ENCODE assay signal across 25 mouse cellular contexts in the genomic region with DNA sequence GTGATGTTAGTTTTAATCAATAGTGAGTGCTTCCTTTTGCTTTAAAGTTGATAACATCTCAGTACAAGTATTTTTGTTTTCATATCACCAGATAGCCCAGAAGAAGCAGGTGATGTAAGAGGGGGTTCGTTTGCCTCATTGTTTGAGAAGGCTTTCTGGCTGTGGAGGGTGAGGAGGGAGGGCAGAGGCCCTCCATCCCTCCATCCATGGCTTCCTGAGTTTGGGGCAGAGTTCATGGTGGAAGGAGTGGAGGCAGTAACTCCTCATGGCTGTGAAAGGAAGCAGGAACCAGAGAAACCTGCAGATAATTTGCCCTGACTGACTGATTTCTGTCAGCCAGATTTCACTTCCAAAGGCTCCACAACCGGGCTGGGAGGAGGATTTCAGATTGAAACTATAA. TPM values are rescaled to one million over a fixed set of nuclear protein-coding genes. Genes with fewer than 3 reads are reported as not detected.
A peak's percentile ranks its signal among the peaks of the same experiment; 100 is the strongest.
DNase-seq lines count a peak whose midpoint lies in the region; ATAC-seq and TF ChIP-seq lines count a peak whose summit lies in the region.
"Had no signal": no experiment of that assay in that cellular context is flagged by ENCODE, and none has a peak within 500 bp of the region (broad histone marks: within the 10 kb centered on the region; RNA-seq: fewer than 3 reads in every experiment).

No protein-coding gene starts in this region.

- H3K4me1 ChIP-seq in intestine, postnatal 0 days (replicated peaks; ENCODE audit: control insufficient read depth, insufficient read depth, low read length) = 0 out of 2 replicates have a peak, but pooled peaks cover 4% of the 10 kb centered on the region
- no peaks in the 10 kb centered on the region for H3K4me1 ChIP-seq in intestine, embryonic 15.5 days (replicated peaks)
- H3K4me1 ChIP-seq in CH12.LX (ENCODE audit: control insufficient read depth in 1 of 2, insufficient read depth in 2 of 2) = peaks cover 3 to 37% of the 10 kb centered on the region in 2 experiments; a peak in 3 of 4 replicates
- peaks cover 6% of the 10 kb centered on the region for H3K4me1 ChIP-seq in brown adipose tissue, adult 24 weeks (ENCODE audit: control insufficient read depth, insufficient read depth, insufficient read length, low read length)
- H3K4me1 ChIP-seq: heart, embryonic 10.5 days; hindbrain, embryonic 12.5 days had no signal

- H3K4me3 ChIP-seq in intestine, postnatal 0 days (ENCODE audit: low read depth, low read length) = no peak overlapping the region
- H3K4me3 ChIP-seq in intestine, embryonic 15.5 days (replicated peaks) = no peak overlapping the region
- H3K4me3 ChIP-seq in CH12.LX (replicated peaks in 1 of 3; ENCODE audit: low read depth in 2 of 3, low read length in 2 of 3, poor library complexity in 1 of 3) = no peak overlapping the region
- no peak overlapping the region for H3K4me3 ChIP-seq in brown adipose tissue, adult 24 weeks (ENCODE audit: insufficient read depth, low read depth, low read length)
- H3K4me3 ChIP-seq: embryonic facial prominence, embryonic 12.5 days; embryonic facial prominence, embryonic 15.5 days; gastrocnemius, adult 2 months; heart, adult 2 months; heart, embryonic 10.5 days; heart, embryonic 15.5 days; hindbrain, embryonic 12.5 days; hindbrain, embryonic 15.5 days had no signal

- TF ChIP-seq CTCF in intestine, postnatal 0 days (IDR thresholded peaks at IDR 0.05; ENCODE audit: low read depth) = no peak
- TF ChIP-seq CTCF in CH12.LX (conservative IDR thresholded peaks at IDR 0.05 in 1 of 2, IDR thresholded peaks at IDR 0.05 in 1 of 2; ENCODE audit: low read depth in 2 of 2, low read length in 2 of 2) = no peak

- dilution Hi-C loops in CH12.LX (cut with MboI; ENCODE audit: extremely low pct_ligation_motif_present, extremely low pct_unique_long_range_greater_than_20kb, low sequenced_read_pairs) = no loop called here

- H3K36me3 ChIP-seq in intestine, postnatal 0 days (ENCODE audit: control insufficient read depth, insufficient read depth) = 0 out of 2 replicates have a peak, but pooled peaks cover 3% of the 10 kb centered on the region
- H3K36me3 ChIP-seq in intestine, embryonic 15.5 days = no peaks in the 10 kb centered on the region; the same call in 1 of the 2 replicates
- H3K36me3 ChIP-seq in CH12.LX (replicated peaks in 1 of 2; ENCODE audit: control insufficient read depth in 1 of 2, insufficient read depth in 1 of 2, low read length in 1 of 2) = peaks cover 18 to 48% of the 10 kb centered on the region in 2 experiments
- H3K36me3 ChIP-seq: heart, embryonic 15.5 days; hindbrain, embryonic 12.5 days; hindbrain, embryonic 15.5 days had no signal

- no peak for TF ChIP-seq POLR2A in CH12.LX (IDR thresholded peaks at IDR 0.05; ENCODE audit: low read depth, low read length)

- TF ChIP-seq EP300 in CH12.LX (IDR thresholded peaks at IDR 0.05; ENCODE audit: low read length) = no peak

- 0 out of 2 replicates have a peak overlapping the region, but pooled peaks have one; percentile 22 for H3K9ac ChIP-seq in intestine, postnatal 0 days (ENCODE audit: low read depth, low read length)
- no peak overlapping the region for H3K9ac ChIP-seq in intestine, embryonic 15.5 days
- H3K9ac ChIP-seq in CH12.LX (ENCODE audit: insufficient read depth, low read depth) = peak overlapping the region; percentile 69; the same call in 1 of the 2 replicates
- H3K9ac ChIP-seq: embryonic facial prominence, embryonic 12.5 days; embryonic facial prominence, embryonic 15.5 days; heart, embryonic 15.5 days; hindbrain, embryonic 12.5 days; hindbrain, embryonic 15.5 days had no signal

- DNase-seq in heart, adult 11 months = peak; percentile 90
- no peak for DNase-seq in heart, adult 18-20 months
- no peak for DNase-seq in CH12.LX (ENCODE audit: extremely low read depth)
- no peak for DNase-seq in thymus, postnatal 10 days (ENCODE audit: low spot score in 2 of 2)
- DNase-seq: adrenal gland, adult 2 months; adrenal gland, postnatal 14 days; B cell, adult 2 months; cerebellum, adult 18-20 months; cerebellum, adult 9-10 months; cerebellum, postnatal 14 days; gastrocnemius, adult 2 months; gastrocnemius, postnatal 14 days; heart, adult 2 months; heart, postnatal 14 days; kidney, adult 18-20 months had no signal

- 33% methylated on average over 2 of the region's 2 CpGs for whole genome bisulfite sequencing in intestine, postnatal 0 days
- WGBS in intestine, embryonic 15.5 days = 34% methylated on average over 2 of the region's 2 CpGs

- no peaks in the 10 kb centered on the region for H3K27me3 ChIP-seq in intestine, postnatal 0 days (replicated peaks; ENCODE audit: control insufficient read depth, insufficient read depth, low read length)
- no peaks in the 10 kb centered on the region for H3K27me3 ChIP-seq in intestine, embryonic 15.5 days (replicated peaks)
- H3K27me3 ChIP-seq in CH12.LX (replicated peaks) = no peaks in the 10 kb centered on the region
- H3K27me3 ChIP-seq: embryonic facial prominence, embryonic 12.5 days; embryonic facial prominence, embryonic 15.5 days; heart, embryonic 15.5 days; hindbrain, embryonic 12.5 days; hindbrain, embryonic 15.5 days had no signal

- ATAC-seq in intestine, postnatal 0 days = no peak
- ATAC-seq in intestine, embryonic 15.5 days = no peak
- ATAC-seq: forebrain, embryonic 16.5 days had no signal

- in situ Hi-C loops in CH12.LX (cut with MboI; ENCODE audit: low pct_ligation_motif_present, low pct_unique_long_range_greater_than_20kb, low sequenced_read_pairs) = no loop called here

- no peak for TF ChIP-seq RAD21 in CH12.LX (IDR thresholded peaks at IDR 0.05; ENCODE audit: low read depth, low read length)

- H3K79me2 ChIP-seq in CH12.LX (replicated peaks; ENCODE audit: control insufficient read depth, extremely low read depth, insufficient read depth, poor library complexity, severe bottlenecking) = peaks cover 68% of the 10 kb centered on the region

- H3K27ac ChIP-seq in intestine, postnatal 0 days (ENCODE audit: low read depth, low read length) = no peak overlapping the region
- no peak overlapping the region for H3K27ac ChIP-seq in intestine, embryonic 15.5 days
- no peak overlapping the region for H3K27ac ChIP-seq in CH12.LX (ENCODE audit: insufficient read depth, low read depth)
- peak overlapping the region; percentile 34; the same call in 1 of the 2 replicates for H3K27ac ChIP-seq in brown adipose tissue, adult 24 weeks (replicated peaks; ENCODE audit: low read depth, low read length)
- H3K27ac ChIP-seq: embryonic facial prominence, embryonic 12.5 days; embryonic facial prominence, embryonic 15.5 days; gastrocnemius, adult 2 months; heart, adult 2 months; heart, embryonic 10.5 days; heart, embryonic 15.5 days; hindbrain, embryonic 12.5 days; hindbrain, embryonic 15.5 days had no signal

- H3K9me3 ChIP-seq in intestine, postnatal 0 days (ENCODE audit: control insufficient read depth) = no peaks in the 10 kb centered on the region
- no peaks in the 10 kb centered on the region for H3K9me3 ChIP-seq in intestine, embryonic 15.5 days
- H3K9me3 ChIP-seq in CH12.LX (replicated peaks; ENCODE audit: low read length) = no peaks in the 10 kb centered on the region
- H3K9me3 ChIP-seq: embryonic facial prominence, embryonic 12.5 days; embryonic facial prominence, embryonic 15.5 days; heart, embryonic 10.5 days; heart, embryonic 15.5 days; hindbrain, embryonic 12.5 days; hindbrain, embryonic 15.5 days had no signal

- H3K4me2 ChIP-seq in intestine, postnatal 0 days (replicated peaks; ENCODE audit: low read depth) = no peak overlapping the region
- no peak overlapping the region for H3K4me2 ChIP-seq in intestine, embryonic 15.5 days (replicated peaks)
- no peak overlapping the region for H3K4me2 ChIP-seq in CH12.LX (ENCODE audit: insufficient read depth, low read depth, poor library complexity, severe bottlenecking)
- H3K4me2 ChIP-seq: embryonic facial prominence, embryonic 12.5 days; embryonic facial prominence, embryonic 15.5 days; heart, embryonic 15.5 days; hindbrain, embryonic 12.5 days; hindbrain, embryonic 15.5 days had no signal

TF ChIP-seq in CH12.LX, 34 proteins besides CTCF, POLR2A, EP300 and RAD21 (continues in another document):
- TF ChIP-seq MYC (IDR thresholded peaks at IDR 0.05; ENCODE audit: low read depth, low read length) = no peak
- TF ChIP-seq CHD1 (IDR thresholded peaks at IDR 0.05; ENCODE audit: low read depth, low read length) = no peak
- TF ChIP-seq MEF2A (IDR thresholded peaks at IDR 0.05; ENCODE audit: borderline replicate concordance, low read depth, low read length) = no peak
- no peak for TF ChIP-seq ETS1 (conservative IDR thresholded peaks at IDR 0.05; ENCODE audit: low read depth, low read length)
- no peak for TF ChIP-seq NRF1 (IDR thresholded peaks at IDR 0.05; ENCODE audit: low read depth, low read length)
- TF ChIP-seq MAFK (IDR thresholded peaks at IDR 0.05; ENCODE audit: insufficient replicate concordance, low read length) = no peak
- no peak for TF ChIP-seq JUN (IDR thresholded peaks at IDR 0.05; ENCODE audit: insufficient read depth, low read depth, low read length)
- no peak for TF ChIP-seq ZKSCAN1 (IDR thresholded peaks at IDR 0.05; ENCODE audit: borderline replicate concordance, low read depth, low read length)
- TF ChIP-seq CHD2 (IDR thresholded peaks at IDR 0.05; ENCODE audit: low read length) = no peak
- TF ChIP-seq GABPA (IDR thresholded peaks at IDR 0.05; ENCODE audit: insufficient replicate concordance, low read depth, low read length) = no peak
- no peak for TF ChIP-seq E2F4 (IDR thresholded peaks at IDR 0.05; ENCODE audit: insufficient replicate concordance, low read depth, low read length)
- TF ChIP-seq RCOR1 (conservative IDR thresholded peaks at IDR 0.05; ENCODE audit: low read depth, low read length) = no peak
- no peak for TF ChIP-seq ZNF384 (IDR thresholded peaks at IDR 0.05; ENCODE audit: low read depth, low read length)

RNA-seq across cellular contexts. Expression of gene Pten, which starts 21.1 kb away (rescaled TPM):
- total RNA-seq in heart, adult 18-20 months (2021) = 10 to 100 TPM; 59.0 to 60.3 TPM
- polyA plus RNA-seq in intestine, postnatal 0 days (2015; fragmentation: Nextera tagmentation; extraction: Ambion mirVana) = 13.2 and 16.1 TPM in 2 replicates
- 10.1 TPM in 2 replicates for polyA plus RNA-seq in intestine, embryonic 15.5 days (2015; fragmentation: Nextera tagmentation; extraction: Ambion mirVana)
- total RNA-seq in CH12.LX (2012; rRNA removed) (24.1 and 28.9 TPM in 2 replicates), CH12.LX (2014; rRNA removed) (41.5 and 47.5 TPM in 2 replicates)
- polyA plus RNA-seq in CH12.LX (2012; ENCODE audit: insufficient read length, low read depth) = 30.7 and 36.8 TPM in 2 replicates
- polyA plus RNA-seq in brown adipose tissue, adult 24 weeks (2012; ENCODE audit: insufficient read depth, insufficient read length, missing spikeins) = 44.8 and 50.0 TPM in 2 replicates

RNA-seq across cellular contexts. Expression of gene Atad1, which starts 38.8 kb away (rescaled TPM):
- total RNA-seq in heart, adult 18-20 months (2021) = 10 to 100 TPM; 90.5 to 91.8 TPM
- polyA plus RNA-seq in intestine, postnatal 0 days (2015; fragmentation: Nextera tagmentation; extraction: Ambion mirVana) = 48.5 and 49.6 TPM in 2 replicates
- 72.6 and 76.1 TPM in 2 replicates for polyA plus RNA-seq in intestine, embryonic 15.5 days (2015; fragmentation: Nextera tagmentation; extraction: Ambion mirVana)
- total RNA-seq in CH12.LX (2012; rRNA removed) = 78.5 TPM in 2 replicates
- total RNA-seq in CH12.LX (2014; rRNA removed) = 252 and 268 TPM in 2 replicates
- polyA plus RNA-seq in CH12.LX (2012; ENCODE audit: insufficient read length, low read depth) = 78.9 and 103 TPM in 2 replicates
- polyA plus RNA-seq in brown adipose tissue, adult 24 weeks (2012; ENCODE audit: insufficient read depth, insufficient read length, missing spikeins) = 54.7 and 58.3 TPM in 2 replicates
